Mouse (Mus musculus) lung, postnatal 36 days (tissue): ENCODE results near the gene Iqcf1.

Experiments used
- DNase-seq: peaks from one replicate; pipeline ENCODE4 v3.0.0; 2022; ENCODE audit warnings: mixed read lengths

Iqcf1 gene

DNA sequence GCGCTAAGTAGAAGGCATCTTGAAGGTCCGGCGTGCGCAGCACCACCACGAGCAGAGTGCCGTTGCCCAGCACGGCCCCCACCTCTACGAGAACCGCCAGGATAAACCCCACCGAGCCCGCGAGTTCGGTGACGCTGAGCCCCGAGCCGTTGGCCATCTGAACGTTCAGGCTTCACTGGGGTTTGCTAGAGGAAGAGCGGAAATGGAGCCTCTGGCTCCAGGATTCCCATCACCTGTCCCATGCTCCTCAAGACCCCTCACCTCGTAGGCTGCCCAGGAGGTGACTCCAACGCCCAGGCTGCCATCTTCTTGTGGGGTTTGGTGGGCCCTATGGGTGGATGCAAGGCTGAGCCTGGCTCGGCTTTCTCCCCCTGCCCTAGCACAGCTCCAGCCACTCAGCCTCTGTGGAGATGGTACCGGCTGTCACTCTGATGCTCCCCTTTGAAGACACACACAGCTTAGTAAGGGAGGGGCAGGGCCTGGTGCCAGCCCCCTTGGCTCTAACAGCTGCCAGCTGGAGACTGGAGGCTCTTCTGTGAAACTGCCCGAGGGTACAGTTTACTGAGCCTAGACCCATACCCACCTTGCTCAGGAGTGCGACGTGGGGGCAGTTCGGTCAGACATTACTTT, 34.1 kb upstream of the Iqcf1 start, which contains the start of gene Gpr62:
Gpr62 (minus strand) TSS at position 368 of the 630 bp plus-strand sequence.
- no peak for DNase-seq

DNA sequence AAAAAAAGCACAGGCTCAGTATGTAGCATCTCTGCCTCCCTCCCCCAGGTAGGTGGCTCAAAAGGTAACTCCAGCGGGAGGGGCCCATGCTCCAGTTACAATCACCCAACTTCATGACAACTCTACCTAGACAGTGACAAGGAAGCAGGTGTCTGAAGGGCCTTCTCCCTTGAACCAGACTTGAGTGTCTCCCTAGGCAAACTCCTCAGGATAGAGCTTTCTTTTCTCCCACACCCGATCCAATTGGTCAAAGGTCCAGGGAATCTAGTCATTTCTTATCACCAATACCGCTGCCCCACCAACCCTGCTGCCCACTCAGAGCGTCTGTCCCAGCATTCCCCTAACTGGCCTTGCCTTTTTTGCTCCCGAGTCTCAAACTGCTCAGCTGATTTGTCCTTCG, 33.0 kb upstream of the Iqcf1 start:
- no peak for DNase-seq

DNA sequence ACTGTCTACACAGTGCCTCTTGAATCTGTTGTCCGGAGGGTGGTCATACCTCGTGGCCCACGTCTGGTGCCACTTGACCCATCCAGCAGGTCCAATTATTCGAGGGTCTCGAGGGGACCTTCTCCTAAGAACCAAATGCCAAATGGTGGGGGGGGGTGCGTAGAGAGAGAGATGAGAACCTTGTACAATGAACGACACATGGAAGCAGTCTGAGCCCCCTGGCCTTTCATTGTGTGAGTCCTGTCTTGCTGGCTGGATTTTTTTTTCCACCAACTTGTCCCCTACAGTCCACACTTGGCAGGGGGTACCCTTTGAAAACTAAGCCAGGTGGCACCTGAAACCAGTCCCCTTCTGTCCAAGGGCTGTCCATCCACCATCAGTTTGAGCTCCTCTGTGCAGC, 32.0 kb upstream of the Iqcf1 start:
- DNase-seq, result no peak

GRCm38 (mm10) chr9:106469317-106469716, 30.4 kb upstream of the Iqcf1 start:
- DNase-seq, result no peak

DNA sequence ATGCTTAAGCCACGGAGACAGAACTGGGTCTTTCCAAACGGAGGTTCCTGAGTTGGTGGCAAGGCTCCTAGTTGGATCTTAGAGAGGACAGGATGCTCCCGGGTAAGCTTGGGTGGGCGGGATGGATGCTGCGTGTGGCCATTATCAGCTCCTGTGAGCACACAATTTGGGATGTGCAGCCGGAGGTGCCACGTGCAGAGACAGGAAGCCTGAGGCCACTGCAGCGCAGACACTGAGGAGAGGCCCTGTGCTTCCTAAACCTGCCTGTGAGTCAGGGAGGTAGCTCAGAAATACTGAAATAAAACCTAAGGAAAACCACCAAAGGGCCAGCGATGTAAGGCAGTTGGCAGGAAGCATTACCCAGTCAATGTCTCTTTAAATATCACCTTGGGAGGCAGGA, 30.0 kb upstream of the Iqcf1 start:
- no peak for DNase-seq

- DNase-seq, result no peak
Measured at GRCm38 (mm10) chr9:106470991-106471750, 28.6 kb upstream of the Iqcf1 start.

DNA sequence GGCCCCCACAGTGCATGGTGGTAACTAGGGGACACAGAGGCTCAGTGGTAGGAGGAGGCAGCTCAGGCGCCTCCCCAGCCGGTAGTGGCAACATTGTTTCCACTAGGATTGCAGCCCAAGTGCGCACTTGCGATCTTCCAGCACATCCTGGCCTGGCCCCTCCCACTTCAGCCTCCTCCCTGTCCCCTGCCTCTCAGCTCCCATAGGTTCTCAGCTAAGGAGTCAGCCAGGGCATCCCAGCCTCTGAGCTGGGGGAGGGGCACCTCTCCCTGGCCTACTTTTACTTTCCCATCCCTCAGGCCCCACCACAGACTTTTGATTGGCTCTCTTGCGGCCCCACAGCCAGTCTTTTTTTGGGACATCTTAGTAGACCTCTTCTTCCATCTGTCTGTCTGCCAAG, 27.9 kb upstream of the Iqcf1 start:
- peak; percentile 78 for DNase-seq

GRCm38 (mm10) chr9:106472321-106472720, 27.4 kb upstream of the Iqcf1 start:
- no peak for DNase-seq

GRCm38 (mm10) chr9:106473081-106473752, 26.6 kb upstream of the Iqcf1 start:
- DNase-seq, result no peak

DNA sequence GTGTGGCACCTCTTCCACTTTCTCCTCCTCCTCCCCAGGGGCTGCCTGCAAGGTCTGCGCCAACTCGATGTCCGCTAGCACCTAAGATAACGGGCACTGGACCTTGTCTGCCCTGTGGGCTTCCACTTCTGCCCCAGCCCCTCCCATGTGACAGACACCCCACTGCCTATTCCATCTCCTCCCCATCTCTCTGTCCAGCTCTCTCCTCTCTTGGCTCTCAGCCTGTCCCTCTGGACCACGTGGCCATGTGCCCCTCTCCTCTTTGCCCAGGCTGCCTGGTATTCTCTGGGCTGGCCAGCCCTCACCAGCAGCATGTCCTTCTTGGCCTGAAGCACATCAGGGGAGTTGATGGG, 26.0 kb upstream of the Iqcf1 start:
- no peak for DNase-seq

GRCm38 (mm10) chr9:106474456-106474855, 25.3 kb upstream of the Iqcf1 start:
- peak; percentile 74 for DNase-seq

DNA sequence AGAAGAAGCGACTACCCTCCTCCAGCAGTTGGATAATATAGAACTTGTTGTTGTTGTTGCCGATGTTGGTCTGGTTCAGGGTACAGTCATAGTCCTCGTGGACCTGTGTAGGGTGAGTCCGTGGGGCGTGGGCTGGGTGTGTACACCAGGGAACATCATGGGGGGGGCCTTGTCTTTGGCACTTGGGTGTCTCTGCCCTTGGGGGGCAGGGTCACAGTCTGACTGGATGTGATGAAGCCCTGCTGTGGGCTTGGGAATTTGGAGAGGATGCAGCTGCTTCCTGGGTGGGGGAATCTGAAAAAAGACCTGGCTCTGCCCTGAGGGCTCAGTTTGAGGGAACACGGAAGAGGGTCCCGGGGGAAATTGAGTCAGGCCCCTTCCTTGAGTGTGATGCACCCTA, 24.7 kb upstream of the Iqcf1 start:
- DNase-seq, result peak; percentile 60

DNA sequence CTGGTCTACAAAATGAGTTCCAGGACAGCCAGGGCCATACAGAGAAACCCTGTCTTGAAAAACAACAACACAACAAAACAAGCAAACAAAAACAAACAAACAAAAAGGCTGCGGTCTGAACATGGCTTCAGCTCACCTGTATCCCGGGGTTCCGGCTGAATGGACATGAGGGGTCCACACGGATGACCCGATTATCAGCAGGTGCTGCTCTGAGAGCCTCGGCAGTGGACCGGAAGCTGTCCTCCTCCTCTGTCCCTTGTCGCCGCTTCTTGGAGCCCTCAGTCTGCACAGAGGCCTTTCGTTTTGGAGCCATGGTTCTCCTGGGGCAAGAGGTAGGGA, 24.1 kb upstream of the Iqcf1 start, which contains the start of gene Rrp9:
Rrp9 (plus strand) TSS at position 301 of the 339 bp plus-strand sequence.
- no peak for DNase-seq

DNA sequence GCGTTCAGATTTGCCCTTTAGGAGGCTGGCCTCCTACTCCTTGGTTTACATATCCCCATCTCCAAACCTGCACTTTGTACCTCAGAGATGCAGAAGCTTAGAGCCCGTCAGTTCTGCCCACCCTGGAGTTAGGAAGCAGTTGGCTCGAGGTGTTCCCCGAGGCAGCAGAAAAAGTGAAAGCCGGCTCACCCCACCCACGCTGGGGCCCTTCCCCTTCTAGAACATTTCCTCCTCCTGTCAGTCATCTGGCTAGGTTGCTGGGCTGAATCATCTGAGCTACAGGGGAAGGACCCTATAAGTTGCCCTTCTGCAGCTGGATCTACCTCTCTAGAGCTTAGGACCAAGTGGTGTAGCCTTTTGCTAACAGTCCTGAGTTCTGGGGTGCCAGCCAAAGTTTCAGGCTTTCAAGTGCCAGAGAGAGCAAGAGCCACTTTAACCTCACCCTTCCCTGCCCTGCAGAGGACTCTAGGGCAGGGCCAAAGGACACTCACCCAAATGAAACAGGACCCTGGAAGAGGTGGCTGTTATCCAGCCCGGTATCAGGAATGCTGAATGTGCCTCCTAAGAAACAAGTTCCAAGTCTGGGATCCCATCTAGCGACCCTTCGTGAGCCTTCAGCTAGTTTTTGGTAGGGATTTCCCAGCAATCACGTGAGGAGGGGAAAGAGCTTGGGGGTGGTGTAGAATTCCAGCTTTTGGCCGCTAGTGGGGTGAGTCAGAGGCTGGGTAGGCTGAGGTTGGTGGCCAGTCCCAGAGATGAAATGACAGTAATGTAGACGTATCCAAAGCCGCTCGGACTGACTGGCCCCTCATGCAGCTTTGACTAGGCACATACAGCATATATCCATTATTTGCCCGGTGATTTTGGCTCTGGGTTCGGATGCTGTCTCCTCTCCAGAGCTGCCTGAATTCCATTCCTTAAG, 23.5 kb upstream of the Iqcf1 start:
- DNase-seq, result peak; percentile 84

DNA sequence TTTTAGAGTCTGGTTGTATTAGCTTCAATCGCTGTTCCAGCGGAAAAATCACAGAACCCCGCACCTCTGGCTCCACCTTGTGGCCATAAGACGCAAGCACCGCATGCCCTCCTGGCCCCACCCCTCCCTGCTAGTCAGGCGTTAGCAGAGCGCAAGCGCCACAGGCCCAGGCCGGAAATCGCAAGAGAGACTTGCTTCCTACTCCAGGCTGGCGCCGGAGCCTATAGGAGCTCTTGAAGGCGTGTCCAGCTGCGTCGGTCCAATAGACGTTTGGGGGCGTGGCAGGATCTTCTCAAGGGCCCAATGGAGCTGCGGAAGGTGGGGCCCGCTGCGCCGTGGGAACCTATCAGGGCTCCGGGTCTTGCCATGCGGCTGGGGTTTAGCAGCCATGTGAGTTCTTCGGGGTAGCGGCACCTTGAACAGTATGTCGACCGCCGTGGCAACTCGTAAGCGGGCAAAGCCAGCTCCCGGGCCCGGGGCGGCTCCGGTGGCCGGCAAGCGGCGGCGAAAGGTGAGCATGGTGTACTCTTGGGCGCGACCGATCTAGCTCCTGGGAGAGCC, 22.8 kb upstream of the Iqcf1 start, which contains the start of gene Parp3:
Parp3 (minus strand) TSS at position 26 of the 561 bp plus-strand sequence.
- DNase-seq, result peak; percentile 100

DNA sequence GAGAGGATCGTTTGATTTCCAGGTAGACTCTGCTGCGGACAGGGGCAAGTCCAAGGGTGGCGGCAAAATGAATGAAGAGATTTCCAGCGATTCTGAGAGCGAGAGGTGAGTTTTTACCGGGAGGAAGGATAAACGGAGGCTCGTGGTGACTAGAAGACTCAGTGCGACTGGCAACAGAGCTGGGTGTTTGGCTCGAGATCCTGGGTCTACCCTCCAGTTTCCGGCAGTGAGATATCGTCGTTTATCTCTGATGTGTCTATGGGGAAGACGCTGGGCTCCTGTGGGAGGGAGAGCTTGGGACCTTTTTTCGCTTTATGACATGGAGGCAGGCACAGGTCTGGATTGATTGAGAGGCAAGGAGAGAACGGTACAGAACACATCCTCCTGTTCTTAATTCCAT, 22.1 kb upstream of the Iqcf1 start:
- no peak for DNase-seq

DNA sequence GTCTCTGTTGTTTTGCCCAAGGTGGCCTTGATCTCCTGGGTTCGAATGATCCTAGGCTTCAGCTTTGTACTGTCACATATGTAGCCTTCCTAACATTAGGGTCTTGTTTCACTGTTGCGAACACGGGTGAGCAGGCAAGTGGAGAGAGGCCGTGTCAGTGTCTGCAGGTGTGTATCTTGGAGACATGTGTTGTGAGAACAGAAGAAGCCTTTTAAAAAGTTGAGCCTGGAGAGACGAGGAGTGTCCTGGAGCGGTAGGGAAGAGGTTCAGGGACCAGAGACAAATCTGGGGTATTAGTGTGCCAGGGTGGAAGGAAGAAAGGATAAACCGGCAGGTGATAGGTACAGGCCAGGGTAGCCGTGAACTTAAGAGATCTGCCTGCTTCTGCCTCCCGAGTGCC, 21.7 kb upstream of the Iqcf1 start:
- no peak for DNase-seq

DNA sequence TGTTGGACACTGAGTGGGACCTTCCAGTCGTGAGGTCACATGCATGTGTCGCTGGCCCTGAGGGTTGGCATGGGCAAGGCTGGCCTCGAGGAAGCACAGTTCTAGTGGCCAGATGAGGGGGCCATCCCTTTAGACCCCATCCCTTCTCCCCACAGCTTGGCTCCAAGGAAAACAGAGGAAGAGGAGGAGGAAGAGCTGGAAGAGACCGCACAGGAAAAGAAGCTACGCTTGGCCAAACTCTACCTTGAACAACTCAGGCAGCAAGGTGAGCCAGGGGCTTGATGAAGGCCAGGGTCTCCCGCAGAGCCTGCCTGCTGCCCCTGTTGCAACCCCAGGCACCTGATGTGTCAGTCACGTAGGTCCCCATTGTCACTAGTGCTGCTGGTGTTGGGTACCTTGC, 19.2 kb upstream of the Iqcf1 start:
- no peak for DNase-seq

GRCm38 (mm10) chr9:106481075-106481474, 18.7 kb upstream of the Iqcf1 start:
- DNase-seq, result no peak

DNA sequence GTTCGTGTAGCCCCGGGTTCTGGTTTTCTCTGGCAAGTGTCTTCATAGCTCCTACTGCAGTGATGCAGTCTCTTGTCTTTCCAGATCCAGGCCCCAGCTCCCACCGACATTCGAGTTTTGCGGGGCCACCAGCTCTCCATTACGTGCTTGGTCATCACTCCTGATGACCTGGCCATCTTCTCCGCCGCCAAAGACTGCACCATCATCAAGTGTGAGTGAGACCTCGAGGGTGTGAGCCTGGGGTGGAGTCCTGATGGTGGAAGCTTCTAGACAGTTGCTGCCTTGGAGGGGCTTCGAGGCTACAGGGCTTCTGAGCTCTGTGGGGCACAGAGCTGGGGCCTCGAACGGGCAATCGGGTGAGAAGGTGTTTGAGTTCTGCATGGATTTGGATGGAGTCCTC, 18.1 kb upstream of the Iqcf1 start:
- DNase-seq, result no peak

DNA sequence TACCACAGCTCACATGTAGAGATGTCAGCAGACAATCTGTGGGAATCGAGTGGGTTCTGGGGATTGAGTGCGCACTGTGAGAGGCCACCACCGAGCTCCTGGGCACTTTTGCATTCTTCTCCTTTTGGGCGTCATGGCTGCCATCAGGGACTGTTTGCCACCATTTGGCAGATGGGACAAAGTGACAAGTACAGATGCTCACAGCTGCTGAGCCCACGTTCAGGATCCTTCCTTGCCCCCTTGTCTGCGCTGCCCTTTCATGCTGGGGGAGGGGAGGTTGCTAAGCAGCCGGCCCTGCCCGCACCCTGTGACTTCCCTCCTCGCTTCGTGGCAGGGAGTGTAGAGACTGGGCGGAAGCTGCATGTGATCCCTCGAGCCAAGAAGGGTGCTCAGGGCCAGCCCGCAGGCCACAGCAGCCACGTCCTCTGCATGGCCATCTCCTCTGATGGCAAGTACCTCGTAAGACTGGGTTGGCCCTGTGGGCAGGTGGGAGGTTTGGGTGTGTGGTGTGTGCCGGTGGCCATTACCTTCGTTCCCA, 17.1 kb upstream of the Iqcf1 start:
- no peak for DNase-seq

DNA sequence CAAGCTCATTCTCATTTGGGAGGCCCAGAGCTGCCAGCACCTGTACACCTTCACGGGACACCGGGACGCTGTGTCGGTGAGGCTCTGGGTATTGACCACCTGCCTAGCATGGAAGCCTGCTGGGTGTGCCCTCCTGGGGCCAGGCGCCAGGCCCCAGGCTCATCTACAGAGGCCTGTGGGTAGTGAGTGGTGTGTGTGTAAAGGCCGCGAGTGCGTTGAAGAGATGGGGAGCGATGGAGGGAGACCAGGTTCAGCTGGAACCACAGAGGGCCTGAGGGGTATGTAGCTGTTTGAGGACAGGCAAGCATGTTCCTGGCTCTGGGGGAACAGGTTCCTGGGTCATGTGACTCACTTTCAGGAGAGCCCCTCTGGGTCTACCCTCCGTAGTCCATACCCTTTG, 16.6 kb upstream of the Iqcf1 start:
- no peak for DNase-seq
